Mouse (Mus musculus) liver, adult 2 months (tissue): ENCODE measurements at regions not wholly inside any gene's neighbourhood (a gene's known extent, or its start where the extent isn't known, plus 50 kb on each side); places are given as distances from the start of the nearest gene placed in this dataset.

Experiments
- CTCF ChIP-seq: fragments of 200-500 bp; IDR thresholded peaks from 2 replicates; pipeline ENCODE4 v1.5.1; 2011; ENCODE audit warnings: low read depth, low read length, control low read depth
- POLR2A ChIP-seq: fragments of 200-500 bp; IDR thresholded peaks from 2 replicates; pipeline ENCODE4 v1.6.1; 2011; ENCODE audit warnings: low read length, control low read depth; ENCODE audit not compliant: insufficient read depth; ENCODE audit errors: extremely low read depth

GRCm38 (mm10) chr16:49532071-49532686 lies 166.9 kb upstream of the Ift57 start:
- TF ChIP-seq CTCF (no peak), POLR2A (no peak)
